Mouse (Mus musculus) adipocyte (in vitro differentiated cells): ENCODE results near the gene Sec1.

Experiments used
- DNase-seq: peaks from one replicate; pipeline ENCODE4 v3.0.0-alpha.2; 2016; ENCODE audit warnings: low spot score

Gene Sec1

GRCm38 (mm10) chr7:45693921-45694591, at the start of gene Sec1:
TSS of gene Sec1 (minus strand) at chr7:45694402.
- no peak for DNase-seq

- no peak for DNase-seq
Observed at GRCm38 (mm10) chr7:45742338-45742737, 48.1 kb upstream of the Sec1 start.

- no peak for DNase-seq
Observed at GRCm38 (mm10) chr7:45741777-45742176, 47.6 kb upstream of the Sec1 start.

- DNase-seq, result no peak
Observed at GRCm38 (mm10) chr7:45741308-45741707, 47.1 kb upstream of the Sec1 start.

DNA sequence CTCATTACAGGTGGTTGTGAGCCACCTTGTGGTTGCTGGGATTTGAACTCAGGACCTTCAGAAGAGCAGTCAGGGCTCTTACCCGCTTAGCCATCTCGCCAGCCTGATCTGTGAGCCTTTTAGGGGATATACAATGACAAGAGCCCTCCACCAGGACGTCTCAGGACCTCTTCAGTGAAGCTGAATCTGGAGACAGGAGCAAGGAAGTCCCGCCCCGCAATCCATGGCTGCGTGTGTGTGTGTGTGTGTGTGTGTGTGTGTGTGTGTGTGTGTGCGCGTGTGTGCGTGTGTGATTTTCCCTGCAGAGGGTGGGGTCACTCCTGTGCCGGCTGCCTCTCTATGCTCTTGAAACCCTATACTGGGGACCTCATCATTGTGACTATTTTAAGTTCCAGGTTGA, 45.6 kb upstream of the Sec1 start:
- DNase-seq, result no peak

DNA sequence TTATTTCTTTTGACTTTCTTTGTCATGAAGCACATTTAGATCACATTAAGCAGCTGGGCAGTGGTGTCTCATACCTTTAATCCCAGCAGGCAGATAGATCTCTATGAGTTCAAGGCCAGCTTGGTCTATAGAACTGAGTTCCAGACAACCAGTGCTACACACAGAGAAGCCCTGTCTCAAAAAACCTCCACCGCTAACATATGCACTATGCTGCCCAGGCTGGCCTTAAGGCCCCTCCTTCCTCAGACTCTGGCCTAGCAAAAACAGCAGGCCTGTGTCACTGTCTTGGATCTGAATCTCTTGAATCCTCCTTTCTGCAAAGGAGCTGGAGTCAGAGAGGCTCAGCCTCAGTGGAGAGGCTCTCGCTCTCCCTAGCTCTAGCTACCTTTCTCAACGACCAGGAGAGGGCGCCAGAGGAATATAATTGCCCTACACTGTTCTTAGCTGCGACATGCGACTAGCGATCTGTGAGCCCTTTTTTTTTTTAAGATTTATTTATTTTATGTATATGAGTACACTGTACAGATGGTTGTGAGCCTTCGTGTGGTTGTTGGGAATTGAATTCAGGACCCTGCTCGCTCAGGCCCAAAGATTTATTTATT, 45.1 kb upstream of the Sec1 start:
- DNase-seq, result peak; percentile 93

DNA sequence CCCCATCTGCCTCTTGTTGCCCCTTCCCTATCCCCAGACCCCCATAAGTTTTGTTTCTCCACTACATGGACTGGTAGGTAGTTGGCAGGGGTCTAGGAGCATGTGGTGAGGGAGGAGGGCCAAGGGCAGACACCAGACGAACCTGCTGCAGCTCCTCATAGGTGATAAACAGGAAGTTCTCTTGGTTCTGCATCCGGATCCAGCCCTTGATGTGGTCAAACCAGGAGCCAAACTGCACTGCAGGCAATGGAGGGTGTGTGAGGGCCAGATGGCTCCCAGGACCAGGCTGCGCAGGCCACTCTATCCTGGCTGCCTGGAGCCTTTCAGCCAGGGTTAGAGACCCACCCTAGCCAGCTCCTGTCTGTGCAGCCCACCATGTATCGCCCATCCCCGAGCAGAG, 39.3 kb upstream of the Sec1 start:
- no peak for DNase-seq

DNA sequence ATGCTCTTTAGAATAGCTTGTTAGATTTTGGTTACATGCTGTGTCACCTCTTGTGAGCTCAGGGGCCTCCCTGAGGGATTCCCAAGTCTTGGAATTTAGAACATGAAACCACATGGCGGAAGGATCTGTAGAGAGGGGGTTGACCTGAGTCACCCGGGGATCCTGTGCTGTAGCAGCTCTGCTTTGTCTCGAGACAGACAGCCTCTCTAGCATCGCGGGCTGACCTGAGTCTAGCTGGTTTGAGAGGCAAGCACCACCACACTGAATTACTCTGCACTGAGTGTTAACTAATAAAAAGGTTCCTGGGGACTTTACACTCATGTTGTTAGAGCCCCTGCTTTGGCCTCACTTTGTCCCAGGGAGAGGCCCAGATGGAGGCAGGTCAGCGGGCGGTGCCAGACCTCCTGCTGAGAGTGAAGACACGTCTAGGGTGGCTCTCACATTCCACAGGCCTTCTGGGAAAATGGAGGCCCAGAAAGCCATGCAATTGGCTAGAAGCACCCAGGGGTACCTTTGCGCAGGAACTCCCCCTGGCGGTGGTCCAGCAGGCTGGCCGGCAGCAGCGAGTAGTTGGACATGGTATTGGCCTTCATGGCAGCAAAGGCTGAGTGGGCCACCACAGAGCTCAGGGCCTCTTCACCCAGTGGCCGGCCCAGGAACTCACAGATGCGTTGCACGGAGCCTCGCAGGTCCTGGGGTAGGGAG, 36.7 kb upstream of the Sec1 start:
- DNase-seq, result peak; percentile 34

- no peak for DNase-seq
Observed at GRCm38 (mm10) chr7:45727625-45728024, 33.4 kb upstream of the Sec1 start.

DNA sequence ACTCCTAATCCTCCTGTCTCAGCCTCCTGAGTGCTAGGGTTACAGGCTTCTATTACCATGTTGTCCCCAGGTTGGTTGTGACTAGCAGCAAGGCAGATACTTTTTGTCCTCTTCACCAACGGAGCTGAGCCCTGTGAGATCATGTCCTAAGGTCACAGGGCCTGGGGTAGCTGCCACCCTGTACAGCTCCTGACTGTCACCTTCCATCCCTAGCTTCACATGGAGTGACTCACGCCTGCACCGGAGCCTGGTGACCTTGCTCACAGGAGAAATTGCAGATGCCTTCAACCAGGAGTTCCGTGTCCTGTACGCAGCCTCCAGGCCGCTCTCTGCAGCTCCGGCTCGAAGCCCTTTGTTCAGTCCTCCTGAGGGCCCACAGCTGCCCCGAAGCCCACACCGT, 32.2 kb upstream of the Sec1 start:
- no peak for DNase-seq

DNA sequence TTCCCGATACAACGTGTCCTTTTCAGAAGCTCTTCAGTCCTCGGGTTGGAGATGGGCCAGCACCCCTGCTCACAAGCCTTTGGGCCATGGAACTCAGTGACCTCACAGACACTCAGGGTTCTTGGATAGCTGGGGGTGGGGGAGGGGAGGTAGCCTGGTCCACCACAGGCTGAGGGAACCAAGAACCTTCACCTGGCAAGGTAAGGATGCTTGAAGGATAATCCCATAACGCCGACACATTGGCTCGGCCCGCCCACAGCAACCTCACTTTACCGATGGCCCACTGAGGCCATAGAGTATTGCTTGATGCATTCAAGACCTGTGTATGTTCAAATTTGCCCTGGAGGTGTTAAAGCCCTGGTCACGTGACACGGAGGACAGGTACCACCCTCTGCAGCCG, 31.5 kb upstream of the Sec1 start, which contains the start of gene Spaca4:
Gene Spaca4, minus strand, starts transcription at position 101 of the 400 bp plus-strand sequence.
- DNase-seq, result no peak

- DNase-seq, result no peak
Observed at GRCm38 (mm10) chr7:45725151-45725550, 30.9 kb upstream of the Sec1 start.

GRCm38 (mm10) chr7:45723781-45724180, 29.6 kb upstream of the Sec1 start:
- no peak for DNase-seq

- DNase-seq, result no peak
Observed at GRCm38 (mm10) chr7:45723301-45723700, 29.1 kb upstream of the Sec1 start.

GRCm38 (mm10) chr7:45722348-45722713, 28.1 kb upstream of the Sec1 start:
- no peak for DNase-seq

- no peak for DNase-seq
Observed at GRCm38 (mm10) chr7:45721642-45722347, 27.6 kb upstream of the Sec1 start.

DNA sequence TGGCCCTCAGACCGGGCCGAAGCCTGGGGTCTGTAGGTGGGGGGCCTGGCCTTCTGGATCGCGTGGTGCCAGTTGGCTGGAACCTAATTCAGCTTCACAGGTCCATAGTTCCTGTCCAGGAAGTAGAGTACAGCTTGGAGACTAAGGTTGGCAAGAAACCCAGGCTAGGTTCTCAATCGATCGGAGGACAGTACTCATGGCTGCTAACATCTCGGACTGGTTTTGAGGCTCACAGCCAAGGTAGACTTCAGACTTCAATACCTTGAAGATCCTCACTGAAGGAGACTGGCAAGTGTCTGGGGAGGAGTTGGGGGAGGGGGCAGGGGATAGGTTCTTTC, 27.0 kb upstream of the Sec1 start:
- DNase-seq, result no peak

GRCm38 (mm10) chr7:45720413-45721233, 26.4 kb upstream of the Sec1 start, which contains the start of gene Fam83e:
TSS of gene Fam83e (plus strand) at chr7:45721212.
- no peak for DNase-seq

GRCm38 (mm10) chr7:45719738-45720412, 25.7 kb upstream of the Sec1 start:
- no peak for DNase-seq

DNA sequence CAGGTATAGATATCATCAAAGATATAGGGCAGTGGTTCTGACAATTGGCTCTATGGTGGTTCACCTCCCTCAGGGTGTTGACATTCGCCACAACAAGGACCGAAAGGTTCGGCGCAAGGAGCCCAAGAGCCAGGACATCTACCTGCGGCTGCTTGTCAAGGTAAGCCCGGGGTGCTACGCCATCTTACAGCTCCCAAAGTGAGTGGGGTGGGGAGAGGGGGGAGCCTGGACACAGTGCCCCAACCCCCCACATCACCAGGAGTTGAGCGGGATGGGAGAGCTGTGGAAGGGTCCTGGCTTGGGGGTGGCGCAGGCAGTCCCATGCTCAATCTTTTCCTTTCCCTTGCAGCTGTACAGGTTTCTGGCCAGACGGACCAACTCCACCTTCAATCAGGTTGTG, 25.0 kb upstream of the Sec1 start:
- DNase-seq, result no peak

DNA sequence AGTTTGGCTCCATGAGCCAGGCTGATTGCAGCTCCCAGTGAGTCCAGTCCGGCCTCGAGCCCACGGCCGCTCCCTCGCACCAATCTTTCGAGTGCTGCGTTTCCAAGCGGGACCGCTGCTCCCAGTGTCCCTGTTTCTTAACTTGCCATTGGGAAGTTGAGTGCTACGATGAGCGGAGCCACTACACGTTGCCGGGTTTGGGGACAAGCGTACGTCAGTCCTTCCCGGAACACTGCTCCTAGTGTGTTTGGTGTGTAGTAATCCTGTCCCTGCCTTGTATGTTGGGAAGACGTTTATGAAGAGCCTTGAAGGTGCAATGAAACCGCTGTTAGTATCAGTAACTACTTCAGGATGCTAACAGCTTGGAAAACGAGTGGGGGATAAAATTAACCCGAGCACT, 24.1 kb upstream of the Sec1 start:
- DNase-seq, result no peak
